Mouse (Mus musculus) ovary, postnatal 14 days (tissue): ENCODE results near the gene Samd3.

Experiments used
- DNase-seq: peaks from one replicate; pipeline ENCODE4 v3.0.0; 2022; ENCODE audit warnings: low spot score

The Samd3 gene

GRCm38 (mm10) chr10:26303485-26303884 is 74.0 kb downstream of the Samd3 start:
- DNase-seq = no peak

GRCm38 (mm10) chr10:26314327-26314726 is 84.8 kb downstream of the Samd3 start:
- DNase-seq = no peak

- DNase-seq = no peak
Observed at GRCm38 (mm10) chr10:26320679-26321078, 91.2 kb downstream of the Samd3 start.
